Mouse (Mus musculus): Measurements from ENCODE around the gene Ank2. TPM values are rescaled to one million over a fixed set of nuclear protein-coding genes. Genes with fewer than 3 reads are reported as not detected.

Ank2 gene
- polyA plus RNA-seq, 1 experiment from 2014 or later, result 16.6 TPM

DNA sequence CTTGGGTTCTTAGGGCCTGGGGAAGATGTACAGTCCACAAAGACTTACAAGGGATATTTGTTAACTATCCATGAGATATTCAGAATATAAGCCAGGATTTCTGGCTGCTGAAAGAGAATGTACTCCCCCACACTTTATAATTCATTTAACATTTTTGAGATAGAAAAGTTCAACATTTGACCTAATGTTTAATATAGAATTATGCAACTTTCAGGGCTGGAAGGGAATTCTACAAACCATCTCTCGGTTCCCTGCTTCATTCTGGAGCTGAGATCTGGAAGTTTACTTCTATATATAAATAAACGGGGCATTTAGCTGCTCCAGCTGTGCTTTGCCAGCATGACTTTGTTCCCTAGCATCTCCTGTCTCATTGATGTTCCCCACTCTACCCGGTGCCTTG, 372.9 kb downstream of the Ank2 start:
- H3K4me1 ChIP-seq (ENCODE audit: control insufficient read depth, insufficient read depth, low read length), result peaks cover 9% of the 10 kb centered on the region; the same call in 1 of the 2 replicates
- H3K27me3 ChIP-seq (ENCODE audit: control insufficient read depth, insufficient read depth, low read length), result no peaks in the 10 kb centered on the region
- ATAC-seq (ENCODE audit: insufficient number of reproducible peaks, low FRiP score, low TSS enrichment, low read depth) (no peak), DNase-seq (ENCODE audit: low spot score) (no peak)
- no peaks in the 10 kb centered on the region for H3K36me3 ChIP-seq (ENCODE audit: control insufficient read depth, insufficient read depth, low read length)
- no peak overlapping the region for H3K4me2 ChIP-seq (ENCODE audit: low read depth, severe bottlenecking)
- no peaks in the 10 kb centered on the region for H3K9me3 ChIP-seq (ENCODE audit: control insufficient read depth, low read length)
- no peak overlapping the region for H3K4me3 ChIP-seq (ENCODE audit: low read depth, low read length)
- no peak overlapping the region for H3K9ac ChIP-seq (ENCODE audit: low read length)
- WGBS, result 61% methylated on average over 3 of the region's 3 CpGs
- no peak overlapping the region for H3K27ac ChIP-seq (replicated peaks; ENCODE audit: low read depth, low read length)

DNA sequence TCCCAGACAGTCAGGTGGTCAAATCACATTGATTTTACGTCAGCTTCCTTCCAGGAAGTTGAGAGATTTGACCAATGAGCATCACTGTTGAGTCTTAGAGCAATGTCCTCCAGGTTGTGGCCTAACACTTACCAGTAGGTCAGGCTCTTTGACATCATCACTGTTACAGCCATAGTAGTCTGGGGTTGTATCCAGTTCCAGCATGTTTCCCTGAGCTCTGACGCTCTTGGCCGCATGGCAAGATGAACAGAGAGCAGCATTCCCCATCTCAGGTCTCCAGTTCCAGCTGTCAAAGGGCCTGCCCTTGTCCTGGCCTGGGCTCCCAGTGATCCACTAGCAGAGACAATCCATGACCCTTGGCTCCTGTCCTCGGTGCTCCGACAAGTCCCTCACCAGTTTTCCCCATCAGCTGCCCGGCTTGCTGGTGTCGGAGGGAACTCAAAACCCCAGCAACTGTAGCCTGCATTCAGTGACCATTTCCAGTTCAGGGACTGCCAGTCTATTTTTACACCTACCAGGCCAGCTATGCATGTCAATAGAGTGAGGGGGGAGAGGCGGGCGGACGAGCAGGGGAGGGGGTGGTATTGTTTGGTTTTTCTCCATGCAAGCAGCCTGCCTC, 374.7 kb downstream of the Ank2 start:
- no peaks in the 10 kb centered on the region for H3K36me3 ChIP-seq (ENCODE audit: control insufficient read depth, insufficient read depth, low read length)
- H3K9ac ChIP-seq (ENCODE audit: low read length), result no peak overlapping the region
- no peaks in the 10 kb centered on the region for H3K27me3 ChIP-seq (ENCODE audit: control insufficient read depth, insufficient read depth, low read length)
- peak; percentile 30 for DNase-seq (ENCODE audit: low spot score)
- ATAC-seq (ENCODE audit: insufficient number of reproducible peaks, low FRiP score, low TSS enrichment, low read depth), result peak; percentile 18; the same call in 1 of the 2 replicates
- 66% methylated on average over 10 of the region's 10 CpGs for WGBS
- no peak overlapping the region for H3K4me2 ChIP-seq (ENCODE audit: low read depth, severe bottlenecking)
- H3K4me1 ChIP-seq (ENCODE audit: control insufficient read depth, insufficient read depth, low read length), result peaks cover 5% of the 10 kb centered on the region; the same call in 1 of the 2 replicates
- H3K9me3 ChIP-seq (ENCODE audit: control insufficient read depth, low read length), result no peaks in the 10 kb centered on the region
- no peak overlapping the region for H3K4me3 ChIP-seq (ENCODE audit: low read depth, low read length)
- H3K27ac ChIP-seq (replicated peaks; ENCODE audit: low read depth, low read length), result no peak overlapping the region

DNA sequence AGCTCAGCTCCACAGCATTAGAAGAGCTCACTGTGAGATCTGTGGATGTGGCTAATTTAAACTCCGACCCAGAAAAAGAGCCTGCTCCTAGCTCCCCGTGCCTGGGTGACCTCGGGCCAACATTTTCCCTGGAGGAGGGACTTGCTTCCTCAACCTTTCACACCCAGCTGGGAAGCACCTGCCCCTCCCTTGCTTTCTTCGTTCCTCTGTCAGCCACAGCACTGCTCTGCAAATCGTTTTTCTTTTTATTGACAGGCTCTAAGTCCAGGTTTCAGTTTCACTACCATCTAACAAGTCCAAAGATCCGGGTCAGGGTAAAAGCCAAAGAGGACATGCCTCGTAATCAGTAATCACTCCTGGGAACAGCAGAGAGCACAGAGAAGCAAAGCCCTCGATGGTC, 375.8 kb downstream of the Ank2 start:
- Histone ChIP-seq H3K9me3 (ENCODE audit: control insufficient read depth, low read length) (no peaks in the 10 kb centered on the region), H3K9ac (ENCODE audit: low read length) (no peak overlapping the region), H3K4me1 (ENCODE audit: control insufficient read depth, insufficient read depth, low read length) (peaks cover 5% of the 10 kb centered on the region; the same call in 1 of the 2 replicates), H3K27ac (replicated peaks; ENCODE audit: low read depth, low read length) (no peak overlapping the region), H3K36me3 (ENCODE audit: control insufficient read depth, insufficient read depth, low read length) (no peaks in the 10 kb centered on the region), H3K27me3 (ENCODE audit: control insufficient read depth, insufficient read depth, low read length) (no peaks in the 10 kb centered on the region), H3K4me2 (ENCODE audit: low read depth, severe bottlenecking) (peak overlapping the region; percentile 15; the same call in 1 of the 2 replicates), H3K4me3 (ENCODE audit: low read depth, low read length) (no peak overlapping the region)
- DNase-seq (ENCODE audit: low spot score) (peak; percentile 37), ATAC-seq (ENCODE audit: insufficient number of reproducible peaks, low FRiP score, low TSS enrichment, low read depth) (peak; percentile 15; the same call in 1 of the 2 replicates)
- 4% methylated on average over 8 of the region's 8 CpGs for WGBS

DNA sequence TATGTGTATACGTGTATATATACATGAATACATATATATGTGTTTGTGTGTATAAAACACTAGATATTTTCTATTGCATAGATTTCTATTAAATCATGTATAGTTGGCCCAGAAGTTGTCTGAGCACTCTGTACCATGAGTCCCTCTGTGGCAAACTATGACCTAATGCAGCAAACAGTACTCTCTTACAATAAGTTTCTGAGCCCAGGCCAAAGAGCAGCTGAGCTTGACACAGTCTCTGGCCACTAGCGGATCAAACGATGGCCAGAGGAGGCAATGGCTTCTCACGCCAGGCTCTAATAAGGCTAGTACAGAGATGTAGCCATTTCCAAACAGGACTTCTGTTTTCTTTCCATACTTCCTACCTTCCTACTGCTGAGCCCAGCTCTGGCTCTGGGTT, 380.4 kb downstream of the Ank2 start:
- no peak for ATAC-seq (ENCODE audit: insufficient number of reproducible peaks, low FRiP score, low TSS enrichment, low read depth)
- H3K4me1 ChIP-seq (ENCODE audit: control insufficient read depth, insufficient read depth, low read length), result peaks cover 5% of the 10 kb centered on the region; the same call in 1 of the 2 replicates
- no peak overlapping the region for H3K4me2 ChIP-seq (ENCODE audit: low read depth, severe bottlenecking)
- H3K9me3 ChIP-seq (ENCODE audit: control insufficient read depth, low read length), result no peaks in the 10 kb centered on the region
- no peaks in the 10 kb centered on the region for H3K27me3 ChIP-seq (ENCODE audit: control insufficient read depth, insufficient read depth, low read length)
- no peak overlapping the region for H3K27ac ChIP-seq (replicated peaks; ENCODE audit: low read depth, low read length)
- no peaks in the 10 kb centered on the region for H3K36me3 ChIP-seq (ENCODE audit: control insufficient read depth, insufficient read depth, low read length)
- DNase-seq (ENCODE audit: low spot score), result no peak
- WGBS, result 78% methylated on average over 4 of the region's 4 CpGs
- no peak overlapping the region for H3K9ac ChIP-seq (ENCODE audit: low read length)
- H3K4me3 ChIP-seq (ENCODE audit: low read depth, low read length), result no peak overlapping the region

DNA sequence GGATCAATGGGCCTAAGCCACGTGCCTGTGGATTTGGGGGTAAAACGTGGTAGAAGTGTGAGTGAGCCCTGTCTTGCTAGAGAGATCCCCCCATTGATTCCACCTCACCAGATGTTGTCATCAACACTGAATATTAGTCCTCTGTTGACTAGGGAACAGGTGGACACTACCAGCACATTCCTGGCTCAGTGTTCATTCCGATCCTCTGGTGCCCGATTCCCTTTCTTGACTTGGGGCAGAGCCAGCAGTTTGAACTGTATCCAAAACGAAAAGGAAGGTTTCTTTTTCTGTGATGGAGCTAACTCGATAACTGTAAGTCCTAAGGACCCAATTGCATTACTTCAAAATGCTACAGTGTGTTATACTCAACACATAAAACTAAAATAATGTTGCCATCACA, 382.9 kb downstream of the Ank2 start:
- H3K27me3 ChIP-seq (ENCODE audit: control insufficient read depth, insufficient read depth, low read length), result no peaks in the 10 kb centered on the region
- WGBS, result 83% methylated on average over 6 of the region's 6 CpGs

DNA sequence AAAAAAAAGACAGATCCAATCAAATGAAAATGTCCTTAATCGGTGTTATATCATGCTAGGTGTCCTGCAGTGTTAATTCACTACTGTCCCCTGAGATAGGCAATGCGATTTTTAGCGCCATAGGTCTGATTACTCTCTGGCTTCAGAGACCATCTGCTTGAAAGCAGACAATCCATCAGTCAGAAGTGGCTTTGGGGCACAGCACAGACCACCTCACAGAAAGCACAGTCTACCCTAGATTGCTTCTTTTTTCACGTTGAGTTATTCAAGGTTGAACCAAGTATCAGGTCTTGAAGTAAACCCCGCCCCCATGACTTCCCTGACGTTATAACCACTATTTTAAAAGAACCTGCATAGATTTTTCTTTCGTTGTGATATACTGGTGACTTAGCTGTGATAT, 385.9 kb downstream of the Ank2 start:
- Histone ChIP-seq H3K4me3 (ENCODE audit: low read depth, low read length) (no peak overlapping the region), H3K36me3 (ENCODE audit: control insufficient read depth, insufficient read depth, low read length) (no peaks in the 10 kb centered on the region; the same call in 1 of the 2 replicates), H3K27me3 (ENCODE audit: control insufficient read depth, insufficient read depth, low read length) (no peaks in the 10 kb centered on the region), H3K9me3 (ENCODE audit: control insufficient read depth, low read length) (no peaks in the 10 kb centered on the region), H3K9ac (ENCODE audit: low read length) (no peak overlapping the region), H3K4me1 (ENCODE audit: control insufficient read depth, insufficient read depth, low read length) (peaks cover 2% of the 10 kb centered on the region; the same call in 1 of the 2 replicates), H3K27ac (replicated peaks; ENCODE audit: low read depth, low read length) (no peak overlapping the region), H3K4me2 (ENCODE audit: low read depth, severe bottlenecking) (no peak overlapping the region)
- DNase-seq (ENCODE audit: low spot score), result no peak
- WGBS, result 79% methylated on average over 7 of the region's 7 CpGs
- ATAC-seq (ENCODE audit: insufficient number of reproducible peaks, low FRiP score, low TSS enrichment, low read depth), result no peak

More for the DNA sequence above, 382.9 kb downstream of the Ank2 start:
- no peak overlapping the region for H3K9ac ChIP-seq (ENCODE audit: low read length)
- no peak for DNase-seq (ENCODE audit: low spot score)
- no peaks in the 10 kb centered on the region for H3K4me1 ChIP-seq (ENCODE audit: control insufficient read depth, insufficient read depth, low read length)
- no peak overlapping the region for H3K27ac ChIP-seq (replicated peaks; ENCODE audit: low read depth, low read length)
- H3K9me3 ChIP-seq (ENCODE audit: control insufficient read depth, low read length), result no peaks in the 10 kb centered on the region
- no peak for ATAC-seq (ENCODE audit: insufficient number of reproducible peaks, low FRiP score, low TSS enrichment, low read depth)
- H3K4me3 ChIP-seq (ENCODE audit: low read depth, low read length), result no peak overlapping the region
- no peak overlapping the region for H3K4me2 ChIP-seq (ENCODE audit: low read depth, severe bottlenecking)
- no peaks in the 10 kb centered on the region for H3K36me3 ChIP-seq (ENCODE audit: control insufficient read depth, insufficient read depth, low read length)

DNA sequence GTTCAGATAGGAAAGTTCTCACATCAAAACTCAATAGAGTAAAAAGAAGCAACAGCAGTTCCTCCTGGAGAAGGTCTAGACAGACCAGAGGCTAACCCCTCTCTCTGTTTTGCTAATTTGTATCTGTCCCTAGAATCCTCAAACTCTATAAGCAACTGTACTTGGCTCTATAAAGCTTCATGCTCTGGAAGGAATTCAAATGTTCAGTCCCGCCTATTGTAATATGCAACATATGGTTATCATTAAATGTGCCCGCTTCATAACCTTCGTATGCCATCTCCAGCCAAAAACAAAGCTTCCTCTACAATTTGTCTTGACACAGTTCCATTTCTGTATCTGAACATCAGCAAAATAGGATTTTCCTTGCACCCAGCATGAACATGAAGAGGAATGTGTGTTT, 389.7 kb downstream of the Ank2 start:
- DNase-seq (ENCODE audit: low spot score) (no peak), ATAC-seq (ENCODE audit: insufficient number of reproducible peaks, low FRiP score, low TSS enrichment, low read depth) (no peak)
- no peak overlapping the region for H3K4me3 ChIP-seq (ENCODE audit: low read depth, low read length)
- 56% methylated on average over 3 of the region's 3 CpGs for WGBS
- peaks cover 2% of the 10 kb centered on the region; the same call in 1 of the 2 replicates for H3K4me1 ChIP-seq (ENCODE audit: control insufficient read depth, insufficient read depth, low read length)
- H3K27ac ChIP-seq (replicated peaks; ENCODE audit: low read depth, low read length), result no peak overlapping the region
- H3K36me3 ChIP-seq (ENCODE audit: control insufficient read depth, insufficient read depth, low read length), result no peaks in the 10 kb centered on the region; the same call in 1 of the 2 replicates
- H3K9me3 ChIP-seq (ENCODE audit: control insufficient read depth, low read length), result no peaks in the 10 kb centered on the region
- no peak overlapping the region for H3K4me2 ChIP-seq (ENCODE audit: low read depth, severe bottlenecking)
- H3K9ac ChIP-seq (ENCODE audit: low read length), result no peak overlapping the region
- no peaks in the 10 kb centered on the region for H3K27me3 ChIP-seq (ENCODE audit: control insufficient read depth, insufficient read depth, low read length)

DNA sequence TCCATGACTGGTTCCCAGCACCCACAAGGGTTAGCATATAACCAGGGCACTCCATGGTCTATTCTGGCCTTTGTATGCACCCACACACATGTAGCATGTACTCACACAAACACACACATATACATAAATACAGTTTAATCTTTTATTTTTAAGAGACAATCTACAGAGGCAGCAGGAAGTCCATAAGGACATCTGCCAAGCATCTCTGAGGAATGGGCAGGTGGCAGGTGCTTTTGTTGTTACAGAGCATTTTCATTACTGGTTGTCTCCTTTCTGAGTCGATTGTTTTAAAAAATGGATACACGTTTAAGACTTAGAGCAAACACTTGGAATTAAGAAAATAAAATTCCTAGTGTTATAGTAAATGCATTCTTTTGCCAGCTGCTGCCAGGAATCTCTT, 390.7 kb downstream of the Ank2 start:
- peaks cover 2% of the 10 kb centered on the region; the same call in 1 of the 2 replicates for H3K4me1 ChIP-seq (ENCODE audit: control insufficient read depth, insufficient read depth, low read length)
- no peaks in the 10 kb centered on the region; the same call in 1 of the 2 replicates for H3K36me3 ChIP-seq (ENCODE audit: control insufficient read depth, insufficient read depth, low read length)
- WGBS, result 86% methylated on average over 2 of the region's 2 CpGs
- H3K27ac ChIP-seq (replicated peaks; ENCODE audit: low read depth, low read length), result no peak overlapping the region
- no peaks in the 10 kb centered on the region for H3K9me3 ChIP-seq (ENCODE audit: control insufficient read depth, low read length)
- no peak overlapping the region for H3K9ac ChIP-seq (ENCODE audit: low read length)
- ATAC-seq (ENCODE audit: insufficient number of reproducible peaks, low FRiP score, low TSS enrichment, low read depth), result no peak
- no peak for DNase-seq (ENCODE audit: low spot score)
- H3K27me3 ChIP-seq (ENCODE audit: control insufficient read depth, insufficient read depth, low read length), result no peaks in the 10 kb centered on the region
- H3K4me3 ChIP-seq (ENCODE audit: low read depth, low read length), result no peak overlapping the region
- H3K4me2 ChIP-seq (ENCODE audit: low read depth, severe bottlenecking), result no peak overlapping the region

Data from limb, embryonic 11.5 days (tissue).